Mouse (Mus musculus) heart, embryonic 13.5 days (tissue): ENCODE results near the gene Gpsm1. TPM values are rescaled to one million over a fixed set of nuclear protein-coding genes. Genes with fewer than 3 reads are reported as not detected.

ENCODE experiments used
- ATAC-seq: fragments of 200-750 bp; cut with Nextera tagmentation; 2 replicates; pipeline ENCODE4 v1.8.0; 2017; ENCODE audit warnings: moderate TSS enrichment; ENCODE audit not compliant: insufficient number of reproducible peaks, low FRiP score, low TSS enrichment; ENCODE audit errors: extremely low read depth
- H3K27ac ChIP-seq: fragments of 300-500 bp; sonication (generic); replicated peaks from 2 replicates; pipeline ENCODE4 v1.5.1; 2015; ENCODE audit warnings: moderate library complexity, mild to moderate bottlenecking, inconsistent platforms
- H3K27me3 ChIP-seq: fragments of 300-500 bp; sonication (generic); replicated peaks from 2 replicates; pipeline ENCODE4 v1.6.1; 2015; ENCODE audit warnings: mild to moderate bottlenecking, inconsistent platforms
- H3K36me3 ChIP-seq: fragments of 300-500 bp; sonication (generic); 2 replicates; pipeline ENCODE4 v1.6.1; 2015; ENCODE audit warnings: mild to moderate bottlenecking, inconsistent platforms
- H3K4me1 ChIP-seq: fragments of 300-500 bp; sonication (generic); 2 replicates; pipeline ENCODE4 v1.6.1; 2015; ENCODE audit warnings: inconsistent platforms
- H3K4me2 ChIP-seq: fragments of 300-500 bp; sonication (generic); 2 replicates; pipeline ENCODE4 v1.6.1; 2015; ENCODE audit warnings: inconsistent platforms, mild to moderate bottlenecking, moderate library complexity
- H3K4me3 ChIP-seq: fragments of 300-500 bp; sonication (generic); 2 replicates; pipeline ENCODE4 v1.5.1; 2015; ENCODE audit warnings: moderate library complexity, mild to moderate bottlenecking, inconsistent platforms
- H3K9ac ChIP-seq: fragments of 300-500 bp; sonication (generic); 2 replicates; pipeline ENCODE4 v1.6.1; 2015; ENCODE audit warnings: inconsistent platforms, mild to moderate bottlenecking, moderate library complexity
- H3K9me3 ChIP-seq: fragments of 300-500 bp; sonication (generic); 2 replicates; pipeline ENCODE4 v1.6.1; 2016; ENCODE audit warnings: inconsistent platforms
- WGBS: fragments of 180-500 bp; shearing (Covaris S2); methylation state at CpG from one replicate; pipeline ENCODE4 v1.1.7; 2015; ENCODE audit warnings: mixed read lengths; 5-methylcytosine and 5-hydroxymethylcytosine counted together
- polyA plus RNA-seq: library from polyadenylated mRNA; unstranded; fragments of >200 nt; fragmentation: Nextera tagmentation; extraction: Ambion mirVana; gene quantifications from 2 replicates; pipeline ENCODE4 v1.2.1, GENCODE M21; 2015

Gpsm1 gene
- polyA plus RNA-seq, 1 experiment from 2014 or later = 37.3 TPM

DNA sequence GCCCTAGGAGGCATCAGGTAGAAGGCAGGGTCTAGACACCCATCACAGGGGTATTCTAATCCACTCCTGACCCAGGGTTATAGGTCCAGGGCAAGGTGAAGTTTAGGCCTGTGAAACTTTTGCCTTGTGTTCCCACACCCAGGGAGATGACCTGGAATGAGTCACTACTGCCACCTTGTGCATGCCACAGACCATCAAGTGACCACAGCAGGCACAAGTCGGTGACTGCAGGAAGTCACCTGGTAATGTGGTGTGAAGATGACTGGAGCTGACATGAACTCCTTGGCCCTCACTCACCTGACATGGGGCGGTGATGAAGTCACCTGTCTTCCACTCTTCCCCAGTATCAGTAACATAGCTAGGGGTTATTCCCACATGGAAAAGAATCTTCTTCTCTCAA lies 2.5 kb upstream of the Gpsm1 start:
- H3K4me1 ChIP-seq = peaks cover 62% of the 10 kb centered on the region
- no peaks in the 10 kb centered on the region for H3K27me3 ChIP-seq
- H3K4me2 ChIP-seq = no peak overlapping the region
- H3K27ac ChIP-seq = no peak overlapping the region
- 40% methylated on average over 2 of the region's 2 CpGs for WGBS
- no peaks in the 10 kb centered on the region for H3K9me3 ChIP-seq
- no peak overlapping the region for H3K4me3 ChIP-seq
- no peaks in the 10 kb centered on the region for H3K36me3 ChIP-seq
- no peak overlapping the region for H3K9ac ChIP-seq
- no peak for ATAC-seq

DNA sequence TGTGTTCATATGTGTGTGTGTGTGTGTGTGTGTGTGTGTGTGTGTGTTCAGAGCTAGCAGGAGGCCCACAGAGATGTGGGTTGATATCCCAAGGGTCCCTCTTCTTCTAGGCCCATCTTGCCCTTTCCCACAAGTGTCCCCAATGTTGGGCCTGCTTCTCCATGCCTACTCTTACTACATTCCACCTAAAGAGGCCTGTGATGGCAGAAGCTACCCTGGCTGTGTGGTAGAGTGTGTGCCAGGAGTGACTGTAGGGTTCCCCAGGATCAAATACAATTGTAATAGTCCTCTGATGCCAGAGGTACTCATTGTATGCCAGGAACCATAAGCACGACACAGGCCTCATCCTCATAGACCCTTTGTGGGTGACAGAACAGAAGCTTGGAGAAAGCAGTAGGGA lies 1.9 kb upstream of the Gpsm1 start:
- no peaks in the 10 kb centered on the region for H3K36me3 ChIP-seq
- peak overlapping the region; percentile 96 for H3K27ac ChIP-seq
- no peaks in the 10 kb centered on the region for H3K9me3 ChIP-seq
- H3K4me2 ChIP-seq = no peak overlapping the region
- no peak overlapping the region for H3K9ac ChIP-seq
- H3K4me1 ChIP-seq = peaks cover 68% of the 10 kb centered on the region
- H3K27me3 ChIP-seq = no peaks in the 10 kb centered on the region
- WGBS = 84% methylated on average over 1 of the region's 1 CpGs
- no peak overlapping the region for H3K4me3 ChIP-seq
- ATAC-seq = no peak

DNA sequence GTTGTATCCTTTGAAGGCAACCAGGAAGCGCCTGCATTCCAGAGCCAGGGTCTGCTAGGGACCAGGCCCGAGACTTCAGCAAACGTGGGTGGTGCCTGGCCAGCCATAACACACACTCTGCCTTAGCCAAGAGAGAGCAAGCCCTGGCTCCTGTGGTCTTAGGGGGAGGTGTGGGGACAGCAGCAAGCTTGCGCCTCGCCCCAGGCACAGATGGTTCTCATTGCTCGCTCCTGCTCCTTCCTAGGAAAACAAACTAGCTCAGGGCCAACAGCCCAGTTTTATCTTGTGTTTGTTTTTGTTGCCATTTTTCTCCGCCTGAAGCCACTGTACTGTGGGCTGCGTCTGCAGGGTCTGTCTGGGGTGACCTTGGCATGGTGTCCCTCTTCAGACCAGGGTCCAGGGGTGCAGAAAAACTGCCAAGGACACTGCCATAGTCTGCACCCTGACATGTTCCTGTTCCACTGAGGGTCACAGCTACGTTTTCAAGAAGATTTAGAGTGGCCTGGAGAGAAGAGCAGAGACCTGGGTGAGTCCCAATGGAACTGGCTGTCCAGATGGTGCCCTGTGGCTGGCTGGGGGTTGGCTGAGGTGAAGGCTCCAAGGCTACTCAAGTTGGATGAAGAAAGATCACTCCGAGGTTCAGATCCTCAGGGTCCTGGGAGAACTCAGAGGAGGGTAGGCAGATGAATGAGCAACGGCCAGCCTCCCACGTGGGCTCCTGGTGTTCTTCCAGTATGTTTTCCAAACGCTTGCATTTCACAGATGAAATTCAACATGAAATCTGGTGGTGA lies 839 bp upstream of the Gpsm1 start:
- ATAC-seq = no peak
- Histone ChIP-seq H3K9ac (peak overlapping the region; percentile 98), H3K4me3 (peak overlapping the region; percentile 93), H3K36me3 (no peaks in the 10 kb centered on the region), H3K9me3 (no peaks in the 10 kb centered on the region), H3K4me2 (peak overlapping the region; percentile 89), H3K27ac (peak overlapping the region; percentile 96), H3K4me1 (peaks cover 70% of the 10 kb centered on the region), H3K27me3 (no peaks in the 10 kb centered on the region)
- WGBS = 40% methylated on average over 13 of the region's 13 CpGs

DNA sequence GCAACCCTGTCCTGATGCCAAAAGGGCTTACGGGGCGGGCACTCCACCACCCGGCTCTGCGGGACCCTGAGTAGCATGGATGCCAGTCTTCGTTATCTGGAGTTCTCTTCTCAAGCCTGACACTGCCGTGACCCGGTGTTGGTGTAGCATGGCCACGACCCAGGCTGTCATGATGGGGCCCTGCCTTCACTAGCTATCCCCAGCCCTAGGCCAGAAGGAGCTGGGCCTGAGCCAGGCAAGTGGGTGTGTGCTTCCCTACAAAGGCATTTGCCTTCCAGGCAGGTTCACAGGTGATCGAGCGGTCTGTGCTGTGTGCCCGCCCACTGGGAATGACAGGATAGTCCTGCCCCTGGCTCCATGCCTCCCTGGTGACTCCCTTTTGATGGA lies 603 bp downstream of the Gpsm1 start:
- H3K4me2 ChIP-seq = peak overlapping the region; percentile 89
- H3K4me1 ChIP-seq = peaks cover 70% of the 10 kb centered on the region
- peak overlapping the region; percentile 93 for H3K4me3 ChIP-seq
- peak overlapping the region; percentile 98 for H3K9ac ChIP-seq
- no peaks in the 10 kb centered on the region for H3K9me3 ChIP-seq
- peak; percentile 37 for ATAC-seq
- H3K27me3 ChIP-seq = no peaks in the 10 kb centered on the region
- peak overlapping the region; percentile 96 for H3K27ac ChIP-seq
- no peaks in the 10 kb centered on the region for H3K36me3 ChIP-seq
- 1% methylated on average over 11 of the region's 11 CpGs for WGBS

DNA sequence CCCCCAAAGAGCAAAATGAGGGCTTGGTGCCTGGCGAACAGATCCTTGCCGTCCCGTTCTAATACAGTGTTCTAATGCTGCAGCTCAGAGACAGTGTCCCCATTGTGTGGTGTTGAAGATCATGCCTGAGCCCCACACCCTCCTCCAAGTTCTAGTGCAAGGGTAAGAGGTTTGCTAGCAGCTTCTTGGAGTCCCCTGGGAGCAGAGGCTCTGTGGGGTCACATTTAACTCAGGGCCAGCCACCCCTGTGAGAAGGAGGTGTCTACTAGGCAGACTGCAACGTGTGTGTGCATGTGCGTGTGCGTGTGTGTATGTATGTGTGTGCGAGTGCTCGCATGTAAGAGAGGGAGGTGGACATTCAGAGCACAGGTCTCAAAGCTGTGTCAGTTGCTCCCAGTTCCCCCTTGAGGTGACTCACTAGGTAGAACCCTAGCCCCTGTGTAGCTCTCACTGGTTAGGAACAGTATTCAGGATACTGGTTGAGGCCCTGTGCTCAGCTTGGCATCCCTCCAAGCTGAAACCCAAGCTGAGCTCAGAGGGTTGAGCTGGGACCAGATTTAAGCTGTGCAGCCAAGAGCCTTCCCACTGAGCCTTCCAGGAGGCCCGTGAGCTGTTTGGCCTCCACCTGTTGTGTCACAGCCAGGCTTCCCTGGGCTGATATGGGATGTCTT lies 1.4 kb downstream of the Gpsm1 start:
- 61% methylated on average over 9 of the region's 9 CpGs for WGBS
- peaks cover 75% of the 10 kb centered on the region for H3K4me1 ChIP-seq

DNA sequence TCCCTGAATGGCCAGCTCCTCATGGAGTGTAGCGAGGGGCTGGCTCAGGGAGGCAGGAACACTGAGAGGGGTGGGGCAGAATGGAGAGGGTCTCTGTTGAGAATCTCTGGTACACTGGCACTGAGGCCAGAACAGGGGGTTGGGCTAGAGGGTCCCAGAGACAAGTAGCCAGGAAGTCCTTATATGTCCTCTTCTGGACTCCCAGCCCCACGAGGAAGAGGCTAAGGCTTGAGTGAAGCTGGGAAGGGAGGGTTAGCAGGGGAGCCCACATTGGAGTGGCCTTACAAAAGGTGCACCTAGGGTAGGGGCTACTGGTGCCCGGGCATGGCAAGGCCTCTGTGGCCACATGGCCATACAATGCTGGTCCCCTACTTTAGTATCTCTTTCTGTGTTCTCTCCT lies 2.1 kb downstream of the Gpsm1 start:
- H3K4me1 ChIP-seq = peaks cover 79% of the 10 kb centered on the region
- peak overlapping the region; percentile 98 for H3K9ac ChIP-seq
- H3K9me3 ChIP-seq = no peaks in the 10 kb centered on the region
- ATAC-seq = no peak
- H3K36me3 ChIP-seq = peaks cover 5% of the 10 kb centered on the region
- peak overlapping the region; percentile 93 for H3K4me3 ChIP-seq
- H3K4me2 ChIP-seq = peak overlapping the region; percentile 89
- H3K27me3 ChIP-seq = no peaks in the 10 kb centered on the region
- peak overlapping the region; percentile 96 for H3K27ac ChIP-seq
- 46% methylated on average over 3 of the region's 3 CpGs for WGBS

More for the DNA sequence above, 1.4 kb downstream of the Gpsm1 start:
- Histone ChIP-seq H3K4me2 (peak overlapping the region; percentile 89), H3K9me3 (no peaks in the 10 kb centered on the region), H3K4me3 (peak overlapping the region; percentile 93), H3K36me3 (no peaks in the 10 kb centered on the region), H3K27ac (peak overlapping the region; percentile 96), H3K9ac (peak overlapping the region; percentile 98), H3K27me3 (no peaks in the 10 kb centered on the region)
- ATAC-seq = no peak

DNA sequence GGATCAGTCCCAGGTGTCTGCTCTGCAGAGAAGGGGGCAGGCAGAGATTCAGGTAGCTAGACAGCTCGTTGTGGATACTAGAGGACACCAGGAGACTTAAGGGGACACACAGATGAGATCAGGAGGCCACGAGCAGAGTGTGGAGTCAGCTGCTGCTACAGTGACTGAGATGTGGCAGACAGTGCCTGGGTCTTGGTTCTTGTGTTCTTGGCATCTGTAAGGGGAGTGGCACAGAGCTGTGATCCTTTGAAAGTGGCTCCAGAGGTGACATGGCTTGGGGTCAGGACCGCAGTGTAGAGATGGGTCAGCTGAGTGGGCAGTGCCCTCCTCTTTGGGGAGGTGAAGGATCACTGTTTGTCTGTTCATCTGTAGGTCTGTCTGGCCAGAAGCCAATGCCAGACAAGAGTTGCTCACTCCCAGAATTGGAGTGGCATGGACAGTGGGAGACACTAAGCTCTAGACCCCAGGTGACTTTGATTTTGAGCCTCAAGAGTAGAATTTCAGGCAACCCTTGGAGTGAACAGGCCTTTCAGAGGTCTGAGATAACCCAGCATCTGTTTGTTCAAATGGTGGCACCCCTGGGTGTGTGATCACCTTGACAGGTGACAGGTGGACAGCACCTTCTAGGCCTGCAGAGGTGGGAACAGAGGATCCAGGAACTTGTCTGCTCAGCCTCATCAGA lies 2.8 kb downstream of the Gpsm1 start:
- H3K27me3 ChIP-seq = no peaks in the 10 kb centered on the region
- 74% methylated on average over 3 of the region's 3 CpGs for WGBS
- H3K36me3 ChIP-seq = peaks cover 13% of the 10 kb centered on the region
- ATAC-seq = no peak
- peak overlapping the region; percentile 96; the same call in 1 of the 2 replicates for H3K27ac ChIP-seq
- H3K4me3 ChIP-seq = no peak overlapping the region
- peak overlapping the region; percentile 98 for H3K9ac ChIP-seq
- H3K9me3 ChIP-seq = no peaks in the 10 kb centered on the region
- no peak overlapping the region; the same call in 1 of the 2 replicates for H3K4me2 ChIP-seq
- H3K4me1 ChIP-seq = peaks cover 74% of the 10 kb centered on the region

DNA sequence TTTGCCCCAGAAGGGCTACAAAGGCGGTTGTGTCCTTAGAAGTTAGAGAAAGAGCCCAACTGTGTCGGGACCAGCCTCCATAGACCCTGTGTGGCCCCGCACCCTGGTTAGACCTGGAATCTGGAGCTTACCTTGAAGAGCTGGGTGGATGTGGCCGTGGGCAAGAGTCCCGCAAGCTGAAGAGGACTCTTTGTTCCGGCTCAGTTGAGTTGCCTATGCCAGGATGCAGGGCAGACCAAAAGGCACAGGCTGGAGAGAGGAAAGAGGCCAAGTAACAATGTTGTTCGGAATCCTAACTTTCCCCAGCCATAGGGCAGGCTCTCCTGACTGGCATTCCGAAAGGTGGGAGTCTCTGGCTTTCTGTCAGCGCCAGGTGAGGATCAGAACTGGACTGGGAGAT lies 3.8 kb downstream of the Gpsm1 start:
- Histone ChIP-seq H3K36me3 (peaks cover 23% of the 10 kb centered on the region), H3K4me3 (no peak overlapping the region), H3K4me1 (peaks cover 75% of the 10 kb centered on the region), H3K9me3 (no peaks in the 10 kb centered on the region), H3K4me2 (no peak overlapping the region), H3K27me3 (no peaks in the 10 kb centered on the region), H3K9ac (0 out of 2 replicates have a peak overlapping the region, but pooled peaks have one; percentile 33), H3K27ac (no peak overlapping the region)
- 81% methylated on average over 9 of the region's 9 CpGs for WGBS
- ATAC-seq = no peak

DNA sequence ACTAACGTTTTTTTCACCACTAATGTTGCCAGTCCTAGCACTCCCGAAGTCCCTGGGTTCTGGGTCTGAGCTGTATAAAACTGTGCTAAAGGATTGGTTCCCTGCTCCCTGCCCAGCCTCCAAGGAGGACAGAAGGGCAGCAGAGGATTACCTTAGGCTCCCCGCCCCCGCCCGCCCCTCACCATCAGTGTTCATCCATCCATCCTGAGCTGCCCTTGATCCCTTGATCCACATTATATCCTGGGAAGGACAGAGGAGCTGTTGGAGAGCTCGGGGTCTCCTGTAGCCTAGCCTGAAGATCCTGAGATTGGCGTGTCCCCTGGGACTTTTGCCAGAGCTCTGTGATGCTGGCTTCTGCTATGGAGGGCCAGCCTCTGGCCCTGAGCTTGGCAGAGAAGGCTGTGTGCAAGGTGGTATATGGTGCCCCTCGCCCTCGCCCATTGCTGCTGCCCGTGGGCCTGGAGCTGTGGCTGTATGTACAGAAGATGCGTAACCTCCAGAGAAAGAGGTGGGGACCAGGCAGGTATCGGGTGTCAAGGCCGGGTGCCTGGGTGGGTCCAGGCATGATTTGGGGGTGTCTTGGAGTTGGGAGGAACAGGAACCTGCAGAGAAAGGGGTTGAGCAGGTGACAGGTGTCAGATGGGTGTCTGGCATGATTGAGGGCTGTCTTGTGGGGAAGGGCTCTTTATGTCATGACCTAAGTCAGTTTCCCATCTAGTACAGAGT lies 4.4 kb downstream of the Gpsm1 start:
- Histone ChIP-seq H3K9me3 (no peaks in the 10 kb centered on the region), H3K4me1 (peaks cover 75% of the 10 kb centered on the region), H3K36me3 (peaks cover 28% of the 10 kb centered on the region), H3K27ac (no peak overlapping the region), H3K4me2 (no peak overlapping the region), H3K9ac (no peak overlapping the region), H3K27me3 (no peaks in the 10 kb centered on the region), H3K4me3 (no peak overlapping the region)
- ATAC-seq = no peak
- WGBS = 87% methylated on average over 13 of the region's 13 CpGs

DNA sequence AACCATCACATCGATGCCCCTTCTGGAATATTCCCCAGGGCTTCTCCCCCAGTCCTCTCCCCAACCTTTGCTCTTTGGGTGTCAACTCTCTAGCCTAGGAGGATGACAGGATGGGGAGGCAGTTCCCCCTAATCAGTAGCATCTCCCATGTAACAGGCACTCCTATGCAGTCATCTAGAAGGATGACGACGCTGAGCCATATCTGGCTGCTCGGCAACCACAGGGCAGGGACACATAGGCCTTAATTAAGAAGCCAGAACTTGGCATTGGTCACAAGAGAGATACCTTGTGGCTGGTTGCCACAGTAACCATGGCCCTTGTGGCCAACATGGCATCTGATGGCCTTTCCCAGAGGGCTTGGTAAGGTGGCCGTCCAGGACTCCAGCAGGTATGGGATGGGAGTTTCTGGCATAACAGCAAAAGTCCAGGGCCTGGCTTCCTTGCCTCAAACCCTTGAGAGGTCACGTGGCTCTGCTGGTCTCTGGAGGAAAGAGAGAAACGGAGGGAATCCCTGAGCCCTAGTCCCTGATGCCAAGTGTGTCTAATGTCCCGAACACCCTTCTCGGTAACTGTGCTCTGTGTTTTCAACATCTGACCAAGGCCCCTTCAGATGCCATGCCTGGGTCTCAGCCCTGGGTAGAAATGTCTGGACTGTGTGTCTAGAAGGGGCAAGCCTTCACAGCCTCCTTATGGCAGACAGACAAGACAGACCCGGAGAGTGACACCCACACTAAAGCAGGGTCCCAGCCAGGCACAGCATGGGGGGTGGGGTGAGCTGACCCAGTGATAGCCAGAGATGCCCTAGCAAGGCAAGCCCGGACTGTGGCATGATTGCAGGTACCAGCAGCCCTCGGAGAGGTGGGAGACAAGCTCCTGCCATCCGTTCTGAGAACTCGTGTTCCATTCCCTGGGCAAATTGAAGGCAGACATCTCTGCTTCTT lies 5.2 kb downstream of the Gpsm1 start:
- WGBS = 70% methylated on average over 14 of the region's 14 CpGs

More for the DNA sequence above, 5.2 kb downstream of the Gpsm1 start:
- Histone ChIP-seq H3K27me3 (no peaks in the 10 kb centered on the region), H3K9me3 (no peaks in the 10 kb centered on the region), H3K27ac (no peak overlapping the region), H3K36me3 (peaks cover 37% of the 10 kb centered on the region), H3K4me3 (no peak overlapping the region), H3K9ac (0 out of 2 replicates have a peak overlapping the region, but pooled peaks have one; percentile 28), H3K4me2 (no peak overlapping the region), H3K4me1 (peaks cover 79% of the 10 kb centered on the region)
- no peak for ATAC-seq
